Mouse (Mus musculus) embryo, embryonic 10.5 days (tissue): ENCODE measurements around the gene Krtcap2.

ENCODE experiments used
- DNase-seq: peaks from one replicate; pipeline ENCODE4 v3.0.0-alpha.2; 2015; ENCODE audit warnings: low spot score

Gene Krtcap2

DNA sequence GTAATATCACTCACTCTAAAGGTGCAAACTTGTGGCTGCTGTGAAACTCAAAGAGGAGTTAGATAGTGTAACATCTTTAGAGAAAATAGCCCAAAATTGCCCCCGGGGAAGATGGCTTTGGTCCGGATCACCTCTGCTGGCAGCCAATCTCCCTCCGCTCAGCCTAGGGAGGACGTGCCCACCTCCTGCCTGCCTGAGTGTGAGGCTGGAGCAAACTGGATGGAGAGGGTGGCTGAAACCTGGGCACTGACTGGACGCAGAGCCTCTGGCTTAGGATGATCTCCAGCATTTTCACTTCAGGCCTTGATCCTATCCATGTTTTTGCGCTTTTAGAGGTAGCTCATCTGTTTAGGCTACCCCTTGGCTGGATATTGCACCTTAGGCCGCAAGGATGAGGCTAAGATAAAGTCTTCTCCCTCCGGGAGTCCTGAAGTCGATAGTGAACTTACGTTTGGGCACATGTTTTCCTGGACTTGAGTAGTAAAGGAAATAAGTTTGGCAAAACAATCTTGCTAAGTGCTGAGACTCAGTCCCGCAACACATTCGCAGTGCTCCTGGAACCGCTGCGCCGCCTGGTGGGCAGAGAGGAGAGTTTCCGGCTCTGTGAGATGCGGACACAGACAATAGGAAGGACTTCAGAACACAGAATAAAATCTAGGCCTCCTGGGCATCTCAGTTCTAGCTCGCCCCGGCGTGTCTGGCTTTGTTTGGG, 36.0 kb downstream of the Krtcap2 start:
- DNase-seq: peak; percentile 97

DNA sequence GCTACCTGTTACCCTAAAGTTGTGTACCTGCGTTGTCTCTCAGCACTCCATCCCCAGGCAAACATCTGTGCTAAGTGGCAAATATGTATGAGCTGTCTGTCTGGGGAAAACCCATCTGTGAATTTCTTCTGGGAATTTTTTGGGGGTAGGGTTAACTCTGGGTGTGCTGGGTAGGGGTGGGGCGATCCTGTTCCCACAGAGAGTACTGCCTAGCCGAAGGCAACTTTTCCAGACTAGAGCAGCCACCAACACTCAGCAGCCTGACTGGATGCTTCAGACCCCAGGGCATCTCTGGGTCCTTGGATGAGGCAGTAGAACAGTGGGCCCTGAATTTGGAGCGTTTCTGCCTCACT, 36.5 kb downstream of the Krtcap2 start:
- DNase-seq: no peak

DNA sequence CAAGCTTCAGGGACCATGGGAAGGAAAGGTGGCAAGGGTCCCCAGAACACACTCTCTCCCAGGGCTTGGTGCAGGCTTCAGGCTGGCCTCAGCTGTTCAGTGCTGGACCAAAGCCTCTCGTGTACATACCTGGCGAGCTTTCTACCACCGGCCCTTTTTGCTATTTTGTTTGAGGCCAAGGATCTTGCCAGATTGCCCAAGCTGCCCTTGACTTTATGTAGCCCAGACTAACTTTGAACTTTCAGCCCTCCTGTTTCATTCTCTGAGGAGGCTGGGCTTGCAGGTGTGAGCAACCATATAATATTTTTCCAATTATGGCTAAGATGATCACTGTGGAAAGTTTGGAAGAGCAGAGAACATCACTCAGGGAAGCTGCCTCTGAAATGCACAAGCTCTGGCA, 38.5 kb downstream of the Krtcap2 start:
- DNase-seq: no peak

DNA sequence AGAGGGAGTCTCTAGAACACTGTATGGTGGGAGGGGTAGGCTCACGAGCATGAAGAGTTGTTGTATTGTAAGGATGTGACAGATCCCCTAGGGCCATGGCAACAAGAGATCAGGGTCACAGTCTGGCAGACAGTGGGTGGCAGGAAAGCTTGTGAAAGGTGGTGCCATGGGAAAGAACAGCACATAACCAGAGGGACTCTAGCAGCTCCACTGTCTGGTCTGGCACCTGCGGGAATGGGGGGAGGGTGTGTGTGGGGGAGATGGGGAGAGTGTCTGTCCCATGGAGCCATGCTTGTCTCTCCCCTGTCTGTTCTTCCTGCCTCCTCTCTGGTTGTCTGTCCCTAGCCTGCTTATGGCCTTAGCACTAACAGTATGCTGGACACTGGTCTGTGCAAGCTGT, 39.8 kb downstream of the Krtcap2 start:
- DNase-seq: no peak

DNA sequence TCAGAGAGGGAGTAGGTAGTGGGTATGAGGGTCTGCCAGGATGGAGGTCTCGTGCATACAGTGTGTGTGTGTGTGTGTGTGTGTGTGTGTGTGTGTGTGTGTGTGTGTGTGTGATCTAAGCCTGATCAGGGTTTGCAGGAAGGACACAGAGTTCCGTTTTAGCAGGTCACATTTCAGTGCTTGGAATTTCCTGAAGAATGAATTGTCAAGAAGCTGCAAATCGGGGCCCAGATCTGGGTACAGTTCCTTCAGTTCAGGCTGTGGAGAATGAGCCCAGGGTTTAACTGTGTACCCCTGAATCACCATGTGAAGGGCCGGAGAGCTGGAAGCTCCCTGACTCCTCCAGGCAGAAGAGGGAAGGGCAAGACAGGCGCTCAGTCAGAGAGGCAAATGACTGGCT, 41.5 kb downstream of the Krtcap2 start:
- DNase-seq: no peak

DNA sequence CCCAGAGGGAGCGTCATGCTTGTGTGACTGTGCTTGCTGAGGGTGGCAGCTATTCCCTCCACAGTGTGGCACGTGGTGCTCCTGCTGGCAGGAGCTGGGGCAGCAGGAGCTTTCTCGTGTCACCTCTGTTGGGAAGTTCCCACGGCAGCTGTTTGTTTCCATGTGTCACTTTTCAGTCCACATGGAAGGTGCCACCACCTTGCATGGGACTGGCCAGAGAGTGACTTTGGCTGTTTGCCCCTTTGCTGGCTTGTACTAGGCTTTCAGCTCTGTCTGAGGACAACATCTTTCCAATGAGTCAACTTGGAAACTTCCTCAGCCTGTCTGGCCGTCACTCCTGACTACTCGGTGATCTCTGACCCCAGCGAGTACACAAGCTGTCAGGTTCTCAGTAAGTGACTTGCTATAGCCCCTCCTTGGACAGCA, 42.8 kb downstream of the Krtcap2 start:
- DNase-seq: no peak

DNA sequence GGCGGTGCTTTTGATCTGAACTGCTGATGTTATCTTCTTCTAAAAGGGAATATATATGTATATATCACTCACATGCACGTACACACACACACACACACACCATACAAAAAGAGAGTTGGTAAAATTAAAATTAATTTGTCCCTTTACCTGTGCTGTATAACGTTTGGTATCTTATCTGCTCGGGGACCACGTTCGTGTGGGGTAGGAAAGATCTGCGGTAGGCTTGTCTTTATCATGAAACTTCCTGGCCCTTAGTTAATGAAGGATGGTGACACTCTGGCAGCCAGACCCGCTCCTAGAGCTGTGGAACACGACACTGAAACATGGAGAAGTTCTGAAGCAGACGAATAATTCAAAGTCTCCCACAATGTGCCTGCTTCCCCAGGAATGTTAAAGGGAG, 46.1 kb downstream of the Krtcap2 start:
- DNase-seq: no peak

DNA sequence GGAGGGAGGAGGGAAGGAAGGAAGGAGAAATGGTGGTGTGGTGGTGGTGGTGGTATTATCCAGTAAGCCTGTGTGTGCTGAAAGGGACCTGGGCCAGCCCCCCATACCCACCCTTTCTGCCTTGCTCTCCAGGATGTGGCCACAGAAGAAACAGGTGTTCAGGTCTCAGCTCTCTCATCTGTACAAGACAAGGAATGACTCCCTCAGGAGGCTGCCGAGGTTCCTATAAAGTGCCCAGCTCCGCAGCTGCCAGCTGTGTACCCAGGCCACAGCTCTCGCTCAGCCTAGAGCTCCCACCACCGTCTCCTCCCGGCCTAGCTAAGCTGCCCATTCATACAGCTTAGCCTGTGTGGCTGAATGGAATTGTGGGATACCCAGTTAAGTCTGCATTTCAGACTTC, 46.5 kb downstream of the Krtcap2 start:
- DNase-seq: no peak

DNA sequence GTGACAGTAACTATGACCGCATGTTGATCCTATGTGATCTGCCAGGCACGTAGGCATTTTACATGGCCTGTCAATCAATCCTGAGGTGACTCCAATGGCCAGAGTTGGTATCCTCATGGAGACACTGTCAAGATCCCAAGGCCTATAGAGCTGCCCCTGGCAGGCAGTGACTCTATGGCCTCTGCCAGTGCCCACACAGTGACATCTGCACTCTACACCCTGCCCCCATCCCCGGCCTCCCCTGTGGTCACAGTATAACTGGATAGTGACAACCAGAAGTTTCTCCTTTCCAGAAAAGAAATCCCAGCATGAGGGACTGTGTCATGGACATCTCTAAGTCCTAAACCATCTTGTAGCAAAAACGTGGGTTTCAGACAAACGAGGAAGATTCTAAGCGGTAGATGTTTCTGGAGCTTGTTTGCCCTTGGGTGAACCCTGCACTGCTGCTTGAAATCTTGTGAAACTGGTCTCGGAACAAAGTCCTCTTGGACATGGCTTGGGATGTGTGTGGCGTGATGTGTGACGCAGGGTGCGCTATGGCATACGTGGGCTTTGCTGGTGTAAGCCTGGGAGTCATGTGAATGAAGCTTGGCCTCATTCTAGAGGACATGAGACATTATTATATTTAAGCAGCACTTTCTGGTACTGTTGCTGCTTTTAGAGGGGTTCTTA, 47.6 kb downstream of the Krtcap2 start:
- no peak for DNase-seq

DNA sequence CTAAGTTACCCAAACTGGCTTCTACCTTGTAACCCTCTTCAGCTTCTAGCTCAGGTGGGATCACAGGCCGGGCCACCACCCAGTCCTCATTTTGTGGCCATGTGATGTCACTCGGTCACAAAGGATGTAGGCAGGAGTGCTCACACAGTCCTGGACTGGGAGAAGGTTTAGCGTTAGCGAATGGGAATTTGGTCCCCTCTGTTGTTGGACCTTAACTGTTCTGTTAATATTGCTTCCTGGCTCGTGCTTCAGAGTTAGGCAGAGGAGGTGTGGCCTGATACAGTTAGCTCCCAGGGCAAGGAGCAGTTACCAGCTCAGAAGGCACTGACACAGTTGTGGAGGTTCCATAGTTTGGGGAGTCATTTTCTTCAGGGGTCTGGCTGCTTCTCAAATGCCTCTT, 48.4 kb downstream of the Krtcap2 start:
- DNase-seq: no peak

DNA sequence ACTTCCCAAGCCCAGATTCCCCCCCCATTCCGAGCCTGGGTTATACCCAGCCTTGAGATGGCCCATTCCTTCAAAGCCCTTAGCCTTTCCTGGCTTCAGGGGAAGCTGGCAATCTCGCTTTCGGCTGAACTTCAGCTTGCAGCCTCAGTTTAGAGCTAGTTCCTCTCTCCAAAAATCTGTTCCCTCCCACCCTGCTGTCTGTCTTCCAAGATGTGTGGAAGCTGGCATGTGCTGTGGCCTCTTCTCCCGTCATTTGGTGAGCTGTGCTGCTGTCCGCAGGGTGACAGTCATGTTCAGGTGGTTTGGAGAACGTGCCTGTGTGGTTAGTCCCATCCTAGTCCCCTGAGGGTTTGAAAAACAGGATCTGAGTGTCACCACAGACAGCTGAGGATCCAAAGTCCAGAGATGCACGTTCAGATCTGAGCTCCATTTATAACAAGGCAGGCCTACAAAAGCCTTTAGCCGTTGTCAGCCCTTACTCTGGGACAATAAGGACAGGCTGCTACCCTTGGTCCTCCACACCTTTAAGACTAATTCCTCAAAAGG, 50.0 kb downstream of the Krtcap2 start:
- DNase-seq: no peak

DNA sequence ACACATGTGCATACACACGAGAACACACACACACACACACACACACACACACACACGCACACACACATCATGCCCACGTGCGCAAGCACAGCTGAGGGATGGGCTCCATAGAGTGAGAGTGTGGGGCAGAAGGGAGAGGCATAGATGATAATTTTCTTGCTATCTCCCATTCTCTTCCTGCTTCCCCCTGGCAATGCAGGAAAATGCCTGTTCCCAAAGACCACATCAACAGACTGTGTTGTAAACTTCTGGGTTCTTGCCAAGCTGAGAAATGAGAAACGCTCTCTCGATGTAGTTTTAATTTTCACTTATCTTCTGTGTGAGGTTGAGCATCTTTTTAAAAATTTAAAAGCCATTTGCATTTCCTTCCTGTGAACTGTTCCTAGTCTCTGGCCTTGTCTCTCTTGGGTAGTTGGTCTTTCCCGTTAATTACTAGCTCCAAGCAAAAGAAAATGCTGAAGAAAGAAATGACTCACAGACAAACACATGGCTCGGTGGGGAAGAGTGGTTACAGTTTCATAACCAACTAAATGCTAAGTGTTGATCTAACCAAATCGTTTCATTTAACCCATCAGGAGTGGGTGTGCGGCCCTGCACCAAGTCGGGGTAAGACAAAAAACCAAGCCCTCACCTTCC, 51.1 kb downstream of the Krtcap2 start:
- DNase-seq: no peak

DNA sequence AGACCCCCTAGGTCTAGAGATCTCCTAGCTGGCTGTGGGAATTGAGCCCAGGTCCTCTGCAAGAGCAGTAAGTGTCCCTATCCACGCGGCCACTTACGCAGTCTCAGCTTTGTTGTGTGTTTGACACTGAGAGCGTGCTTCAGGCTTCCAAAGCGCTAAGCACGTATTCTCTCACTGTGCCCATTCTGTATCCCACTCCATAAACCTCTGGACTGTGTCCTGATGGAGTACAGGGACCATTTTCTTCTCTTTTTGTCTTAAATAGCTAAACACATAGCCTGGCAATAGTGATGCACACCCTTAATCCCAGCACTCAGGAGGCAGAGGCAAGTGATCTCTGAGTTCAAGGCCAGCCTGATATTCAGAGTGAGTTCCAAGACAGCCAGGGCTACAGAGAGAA, 53.1 kb downstream of the Krtcap2 start:
- no peak for DNase-seq

DNA sequence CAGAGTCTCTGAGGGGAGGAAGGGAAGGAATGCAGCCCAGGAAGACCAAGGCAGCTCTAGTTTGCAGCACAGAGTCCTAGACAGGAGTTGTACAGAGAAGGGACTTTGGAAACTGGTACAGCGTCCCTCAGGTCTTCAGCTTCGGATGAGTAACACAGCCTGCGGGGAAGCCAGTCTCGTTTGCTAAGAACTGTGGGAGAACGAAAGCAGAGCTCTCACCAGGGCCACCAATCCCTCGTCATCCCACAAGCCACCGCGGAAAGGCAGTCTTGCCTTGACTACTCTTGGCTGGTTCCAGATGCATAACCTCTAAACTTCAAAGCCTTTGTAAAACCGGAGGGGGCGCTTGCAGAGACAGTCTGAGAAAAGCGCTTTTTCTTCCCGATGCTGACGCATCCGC, 53.7 kb downstream of the Krtcap2 start:
- DNase-seq: peak; percentile 76
